Mouse (Mus musculus) gastrocnemius, postnatal 10 days (tissue): ENCODE results near the gene Tmed6. TPM values are rescaled to one million over a fixed set of nuclear protein-coding genes. Genes with fewer than 3 reads are reported as not detected.

Source experiments
- microRNA-seq, 2 experiments: library from miRNA; unstranded; fragments of <30 nt; microRNA quantifications; one replicate each; pipeline ENCODE4 v1.2.0; 2021
- total RNA-seq, 2 experiments: library from RNA; stranded (reverse); gene quantifications; 2 replicates each; pipeline ENCODE4 v1.2.3; 2021

Gene Tmed6
- total RNA-seq, 2 experiments from 2014 or later: not detected

Small RNA genes lying within 50 kb of the gene (microRNA-seq; reads per million reads assigned to microRNA genes)
- 0.64 to 0.75 reads per million in 2 experiments for gene Mir7075

Other genes starting within 250 kb of the Tmed6 start
- 1 to 10 TPM; 2.1 to 3.4 TPM for gene Has3, start 195.4 kb downstream of the Tmed6 start, total RNA-seq
- 10 to 100 TPM; 18.1 to 21.7 TPM for gene Utp4, start 172.0 kb downstream of the Tmed6 start, total RNA-seq
- 10 to 100 TPM; 18.5 to 22.0 TPM for gene Sntb2, start 129.9 kb downstream of the Tmed6 start, total RNA-seq
- 10 to 100 TPM; 48.1 to 50.4 TPM for gene Vps4a, start 34.4 kb downstream of the Tmed6 start, total RNA-seq
- gene Pdf, start 17.0 kb downstream of the Tmed6 start, total RNA-seq: 10 to 100 TPM; 29.0 to 35.5 TPM
- gene Cog8, start 9.0 kb downstream of the Tmed6 start, total RNA-seq: 10 to 100 TPM; 15.8 to 17.4 TPM
- gene Nip7, start 8.8 kb downstream of the Tmed6 start, total RNA-seq: 10 to 100 TPM; 34.1 TPM
- gene Terf2, start 30.9 kb upstream of the Tmed6 start, total RNA-seq: 10 to 100 TPM; 15.0 to 22.1 TPM
- 10 to 100 TPM; 29.4 to 32.5 TPM for gene Cyb5b, start 85.0 kb upstream of the Tmed6 start, total RNA-seq
- gene Nfat5, start 227.8 kb upstream of the Tmed6 start, total RNA-seq: 10 to 100 TPM; 23.2 to 32.7 TPM